Mouse (Mus musculus) forebrain, postnatal 0 days (tissue): ENCODE results near the gene Rfc4. TPM values are rescaled to one million over a fixed set of nuclear protein-coding genes. Genes with fewer than 3 reads are reported as not detected.

Experiments
- ATAC-seq: fragments of 200-750 bp; cut with Nextera tagmentation; 2 replicates; pipeline ENCODE4 v1.8.0; 2017; ENCODE audit warnings: mild to moderate bottlenecking, moderate library complexity
- DNase-seq: peaks from one replicate; pipeline ENCODE4 v3.0.0-alpha.2; 2015
- H3K27ac ChIP-seq: fragments of 300-500 bp; sonication (generic); 2 replicates; pipeline ENCODE4 v1.5.1; 2014; ENCODE audit warnings: low read depth, mild to moderate bottlenecking, antibody characterized with exemption, low read length, moderate library complexity, mixed read lengths
- H3K27me3 ChIP-seq: fragments of 300-500 bp; sonication (generic); 2 replicates; pipeline ENCODE4 v1.6.1; 2014; ENCODE audit warnings: mild to moderate bottlenecking, low read length, mixed read lengths; ENCODE audit not compliant: insufficient read depth
- H3K36me3 ChIP-seq: fragments of 300-500 bp; sonication (generic); 2 replicates; pipeline ENCODE4 v1.6.1; 2014; ENCODE audit warnings: mild to moderate bottlenecking, moderate library complexity; ENCODE audit not compliant: insufficient read depth
- H3K4me1 ChIP-seq: fragments of 300-500 bp; sonication (generic); 2 replicates; pipeline ENCODE4 v1.6.1; 2014; ENCODE audit warnings: antibody characterized with exemption; ENCODE audit not compliant: insufficient read depth
- H3K4me2 ChIP-seq: fragments of 300-500 bp; sonication (generic); 2 replicates; pipeline ENCODE4 v1.6.1; 2014; ENCODE audit warnings: low read depth, mild to moderate bottlenecking, moderate library complexity
- H3K4me3 ChIP-seq: fragments of 300-500 bp; sonication (generic); 2 replicates; pipeline ENCODE4 v1.5.1; 2014; ENCODE audit warnings: low read depth, low read length, mixed read lengths
- H3K9ac ChIP-seq: fragments of 300-500 bp; sonication (generic); 2 replicates; pipeline ENCODE4 v1.6.1; 2014; ENCODE audit warnings: mild to moderate bottlenecking
- H3K9me3 ChIP-seq: fragments of 300-500 bp; sonication (generic); 2 replicates; pipeline ENCODE4 v1.6.1; 2016; ENCODE audit warnings: low read length
- CTCF ChIP-seq: sonication (generic); IDR thresholded peaks from 2 replicates; pipeline ENCODE4 v1.5.1; 2016; ENCODE audit warnings: antibody characterized with exemption, control low read depth, low read depth
- WGBS: fragments of 180-500 bp; shearing (Covaris S2); extraction: QIAGEN DNeasy Blood & Tissue Kit; methylation state at CpG from one replicate; pipeline ENCODE4 v1.1.7; 2014; 5-methylcytosine and 5-hydroxymethylcytosine counted together
- polyA plus RNA-seq: library from polyadenylated mRNA; unstranded; fragments of >200 nt; fragmentation: Nextera tagmentation; extraction: Ambion mirVana; gene quantifications from 2 replicates; pipeline ENCODE4 v1.2.1, GENCODE M21; 2015
- total RNA-seq: library from RNA; depleted of rRNA; stranded (reverse); fragments of >200 nt; gene quantifications from 2 replicates; pipeline ENCODE4 v1.2.3, GENCODE M21; 2014

Gene Rfc4
- total and polyA plus RNA-seq, 2 experiments from 2014 or later = 20.4 to 32.0 TPM

DNA sequence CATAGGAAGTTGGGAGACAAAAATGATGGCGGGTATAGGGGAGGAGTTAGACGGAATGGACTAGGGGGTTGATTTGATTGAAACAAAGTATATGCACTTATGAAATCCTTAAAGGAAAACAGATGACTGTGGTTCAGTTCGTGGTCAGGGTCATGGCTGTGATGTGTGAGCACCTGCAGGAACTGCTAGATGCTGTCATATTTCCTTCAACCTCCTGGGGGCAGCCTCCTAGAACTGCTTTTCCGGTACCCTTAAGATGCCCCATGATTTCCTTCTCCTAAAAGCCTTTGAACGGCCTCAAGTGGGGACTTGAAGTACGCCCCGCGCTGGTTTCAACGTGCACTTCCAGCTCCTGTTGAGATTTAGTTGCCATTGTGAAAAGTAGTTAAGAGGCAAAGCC, 37.9 kb upstream of the Rfc4 start:
- no peak for TF ChIP-seq CTCF
- Histone ChIP-seq H3K4me2 (no peak overlapping the region), H3K36me3 (no peaks in the 10 kb centered on the region), H3K27ac (no peak overlapping the region), H3K4me1 (no peaks in the 10 kb centered on the region), H3K4me3 (no peak overlapping the region), H3K9me3 (no peaks in the 10 kb centered on the region), H3K9ac (no peak overlapping the region), H3K27me3 (no peaks in the 10 kb centered on the region)
- ATAC-seq = no peak
- no peak for DNase-seq
- WGBS = 50% methylated on average over 9 of the region's 9 CpGs

DNA sequence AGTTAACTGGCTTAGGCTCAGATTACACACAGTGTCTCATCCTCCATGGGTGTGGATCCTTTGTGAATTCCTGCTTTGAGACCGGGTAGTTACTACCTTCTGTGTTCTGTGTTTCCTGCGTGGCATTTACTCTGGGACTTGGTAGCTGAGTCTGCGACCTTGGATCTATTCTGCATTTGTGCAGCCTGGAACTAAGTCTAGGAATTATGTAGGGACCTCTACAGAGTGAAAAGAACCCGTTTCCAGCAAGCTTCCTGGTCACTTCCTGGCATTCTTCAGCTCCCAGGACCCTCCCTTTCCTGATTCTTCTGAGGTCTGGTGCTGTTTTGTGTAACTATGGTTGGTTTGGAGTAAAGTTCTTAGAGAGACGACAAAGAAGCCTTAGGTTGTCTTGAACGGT, 36.9 kb upstream of the Rfc4 start:
- no peak for TF ChIP-seq CTCF
- Histone ChIP-seq H3K4me2 (no peak overlapping the region), H3K27ac (no peak overlapping the region), H3K9ac (no peak overlapping the region), H3K36me3 (no peaks in the 10 kb centered on the region), H3K4me3 (no peak overlapping the region), H3K9me3 (no peaks in the 10 kb centered on the region), H3K4me1 (no peaks in the 10 kb centered on the region), H3K27me3 (no peaks in the 10 kb centered on the region)
- no peak for ATAC-seq
- 77% methylated on average over 6 of the region's 6 CpGs for WGBS
- no peak for DNase-seq

GRCm38 (mm10) chr16:23162116-23162515, 34.6 kb upstream of the Rfc4 start:
- H3K4me3 ChIP-seq = no peak overlapping the region
- no peaks in the 10 kb centered on the region for H3K27me3 ChIP-seq
- no peak overlapping the region for H3K27ac ChIP-seq
- H3K4me1 ChIP-seq = no peaks in the 10 kb centered on the region
- no peak overlapping the region for H3K4me2 ChIP-seq
- no peak overlapping the region for H3K9ac ChIP-seq
- whole genome bisulfite sequencing = 83% methylated on average over 3 of the region's 3 CpGs
- DNase-seq = no peak
- no peak for TF ChIP-seq CTCF
- ATAC-seq = no peak
- H3K9me3 ChIP-seq = no peaks in the 10 kb centered on the region
- H3K36me3 ChIP-seq = no peaks in the 10 kb centered on the region

DNA sequence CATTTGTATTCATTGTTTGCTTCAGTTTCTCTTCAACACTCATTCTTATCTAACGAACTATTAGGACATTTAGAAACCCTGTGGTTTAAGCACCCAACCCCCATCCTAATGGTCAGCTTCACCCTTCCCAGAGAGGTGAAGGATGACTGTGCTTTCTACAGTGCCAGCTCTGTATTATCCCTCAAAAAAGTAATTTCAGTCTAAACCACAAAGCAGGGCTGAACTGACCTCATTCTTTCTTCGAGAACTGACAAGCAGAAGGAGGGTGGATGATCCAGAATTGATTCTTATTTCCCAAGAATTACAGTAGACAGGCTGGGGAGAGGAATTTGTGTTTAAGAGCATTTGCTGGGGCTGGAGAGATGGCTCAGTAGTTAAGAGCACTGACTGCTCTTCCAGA, 32.2 kb upstream of the Rfc4 start:
- no peak for ATAC-seq
- Histone ChIP-seq H3K4me3 (no peak overlapping the region), H3K27ac (no peak overlapping the region), H3K36me3 (no peaks in the 10 kb centered on the region), H3K9ac (no peak overlapping the region), H3K4me1 (no peaks in the 10 kb centered on the region), H3K27me3 (no peaks in the 10 kb centered on the region), H3K4me2 (no peak overlapping the region), H3K9me3 (no peaks in the 10 kb centered on the region)
- 48% methylated on average over 2 of the region's 2 CpGs for WGBS
- no peak for TF ChIP-seq CTCF
- no peak for DNase-seq

- DNase-seq (no peak), ATAC-seq (no peak)
- Histone ChIP-seq H3K27me3 (no peaks in the 10 kb centered on the region), H3K36me3 (no peaks in the 10 kb centered on the region), H3K9me3 (no peaks in the 10 kb centered on the region), H3K4me2 (no peak overlapping the region), H3K4me3 (no peak overlapping the region), H3K27ac (no peak overlapping the region), H3K9ac (no peak overlapping the region), H3K4me1 (no peaks in the 10 kb centered on the region)
- TF ChIP-seq CTCF = no peak
- 70% methylated on average over 2 of the region's 2 CpGs for WGBS
These were observed 31.4 kb upstream of the Rfc4 start for GRCm38 (mm10) chr16:23158957-23159356.

GRCm38 (mm10) chr16:23158292-23158691, 30.8 kb upstream of the Rfc4 start:
- Histone ChIP-seq H3K9ac (no peak overlapping the region), H3K4me3 (no peak overlapping the region), H3K4me1 (no peaks in the 10 kb centered on the region), H3K9me3 (no peaks in the 10 kb centered on the region), H3K27ac (no peak overlapping the region), H3K27me3 (no peaks in the 10 kb centered on the region), H3K36me3 (no peaks in the 10 kb centered on the region), H3K4me2 (no peak overlapping the region)
- DNase-seq = no peak
- ATAC-seq = no peak
- 92% methylated on average over 7 of the region's 7 CpGs for WGBS
- no peak for TF ChIP-seq CTCF

- Histone ChIP-seq H3K9ac (no peak overlapping the region), H3K4me1 (no peaks in the 10 kb centered on the region), H3K9me3 (no peaks in the 10 kb centered on the region), H3K27me3 (no peaks in the 10 kb centered on the region), H3K27ac (no peak overlapping the region), H3K36me3 (no peaks in the 10 kb centered on the region), H3K4me3 (no peak overlapping the region), H3K4me2 (no peak overlapping the region)
- TF ChIP-seq CTCF = no peak
- DNase-seq = no peak
- 95% methylated on average over 13 of the region's 13 CpGs for WGBS
- ATAC-seq = no peak
These were observed 29.5 kb upstream of the Rfc4 start for GRCm38 (mm10) chr16:23157013-23157412.

DNA sequence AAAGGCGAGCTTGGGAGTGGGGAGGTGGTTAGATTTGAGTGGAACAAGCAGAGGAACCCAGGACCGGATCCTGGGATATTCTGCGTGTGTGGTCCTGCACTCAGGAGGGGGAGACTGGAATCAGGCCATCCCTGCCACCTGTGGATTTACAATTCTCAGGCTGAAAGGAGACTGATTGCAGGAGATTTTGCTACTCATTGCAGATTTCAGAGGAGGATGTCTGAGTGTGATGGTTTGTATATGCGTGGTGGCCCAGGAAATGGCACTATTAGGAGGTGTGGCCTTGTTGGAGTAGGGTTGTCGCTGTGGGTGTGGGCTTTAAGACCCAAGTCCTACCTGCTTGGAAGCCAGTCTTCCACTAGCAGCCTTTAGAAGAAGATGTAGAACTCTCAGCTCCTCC, 26.7 kb upstream of the Rfc4 start:
- H3K27ac ChIP-seq = no peak overlapping the region
- DNase-seq (no peak), ATAC-seq (no peak)
- H3K4me2 ChIP-seq = no peak overlapping the region
- no peaks in the 10 kb centered on the region for H3K27me3 ChIP-seq
- 81% methylated on average over 5 of the region's 5 CpGs for WGBS
- H3K9ac ChIP-seq = no peak overlapping the region
- no peaks in the 10 kb centered on the region for H3K9me3 ChIP-seq
- no peaks in the 10 kb centered on the region for H3K36me3 ChIP-seq
- H3K4me1 ChIP-seq = no peaks in the 10 kb centered on the region
- TF ChIP-seq CTCF = no peak
- H3K4me3 ChIP-seq = no peak overlapping the region
